Mouse (Mus musculus) left cerebral cortex, adult 9 months (tissue): ENCODE data around the gene Itpr3.

ENCODE experiments used
- DNase-seq, 2 experiments: peaks; one replicate each; pipeline ENCODE4 v3.0.0; 2022; ENCODE audit warnings: low spot score in 2 of 2

The Itpr3 gene

GRCm38 (mm10) chr17:27141971-27142450, 84.9 kb downstream of the Itpr3 start:
- no peak for DNase-seq

- no peak for DNase-seq
Observed at GRCm38 (mm10) chr17:27144152-27144551, 87.0 kb downstream of the Itpr3 start.

- no peak for DNase-seq
Observed at GRCm38 (mm10) chr17:27146323-27146923, 89.3 kb downstream of the Itpr3 start.

- no peak for DNase-seq
Observed at GRCm38 (mm10) chr17:27150871-27151270, 93.8 kb downstream of the Itpr3 start.

GRCm38 (mm10) chr17:27151411-27151810, 94.3 kb downstream of the Itpr3 start:
- no peak for DNase-seq

- no peak for DNase-seq
Observed at GRCm38 (mm10) chr17:27152976-27153723, 96.0 kb downstream of the Itpr3 start.

GRCm38 (mm10) chr17:27153773-27154193, 96.7 kb downstream of the Itpr3 start:
- DNase-seq = no peak

- no peak for DNase-seq
Observed at GRCm38 (mm10) chr17:27154256-27154655, 97.2 kb downstream of the Itpr3 start.

GRCm38 (mm10) chr17:27154881-27155280, 97.8 kb downstream of the Itpr3 start:
- no peak for DNase-seq

- DNase-seq = no peak
Observed at GRCm38 (mm10) chr17:27155752-27156151, 98.6 kb downstream of the Itpr3 start.

- DNase-seq = no peak
Observed at GRCm38 (mm10) chr17:27158439-27158838, 101.3 kb downstream of the Itpr3 start.

- DNase-seq = no peak
Observed at GRCm38 (mm10) chr17:27159169-27159568, 102.1 kb downstream of the Itpr3 start.

- DNase-seq = no peak
Observed at GRCm38 (mm10) chr17:27160905-27161304, 103.8 kb downstream of the Itpr3 start.

GRCm38 (mm10) chr17:27165054-27165773, 108.1 kb downstream of the Itpr3 start:
- DNase-seq = peak in 1 of 2 experiments; percentile 71

- DNase-seq = no peak
Observed at GRCm38 (mm10) chr17:27166901-27167300, 109.8 kb downstream of the Itpr3 start.

GRCm38 (mm10) chr17:27167545-27167944, 110.4 kb downstream of the Itpr3 start, which contains the start of gene Ip6k3:
Gene Ip6k3 (minus strand): TSS chr17:27167795.
- DNase-seq = no peak

GRCm38 (mm10) chr17:27168569-27168968, 111.5 kb downstream of the Itpr3 start:
- DNase-seq = no peak

- no peak for DNase-seq
Observed at GRCm38 (mm10) chr17:27169952-27170695, 113.0 kb downstream of the Itpr3 start.

- no peak for DNase-seq
Observed at GRCm38 (mm10) chr17:27171121-27171520, 114.0 kb downstream of the Itpr3 start.
